In genomic region chr9:67049086-67049824, GRCm38 (mm10) we compare ENCODE assay signal across 8 mouse cellular contexts. TPM values are rescaled to one million over a fixed set of nuclear protein-coding genes. Genes with fewer than 3 reads are reported as not detected.
DNase-seq lines count a peak whose midpoint lies in the region; ATAC-seq and TF ChIP-seq lines count a peak whose summit lies in the region.

Gene Tpm1, minus strand, starts transcription at chr9:67049406.

- ATAC-seq in heart, embryonic 15.5 days (replicated peaks; ENCODE audit: insufficient number of reproducible peaks, insufficient read depth, low FRiP score, low read depth) = peak; percentile 79
- ATAC-seq in liver, embryonic 14.5 days (ENCODE audit: insufficient read depth) = no peak

- no peaks in the 10 kb centered on the region for H3K9me3 ChIP-seq in E14TG2a.4 (ENCODE audit: low read length)
- H3K9me3 ChIP-seq in forebrain, embryonic 10.5 days = no peaks in the 10 kb centered on the region
- H3K9me3 ChIP-seq in heart, embryonic 15.5 days (replicated peaks) = no peaks in the 10 kb centered on the region
- no peaks in the 10 kb centered on the region for H3K9me3 ChIP-seq in liver, embryonic 14.5 days (ENCODE audit: control insufficient read depth, low read length)

- peak; percentile 70 for DNase-seq in brain, adult 2 months (ENCODE audit: low read depth, low spot score)
- DNase-seq in forebrain, embryonic 10.5 days (ENCODE audit: extremely low spot score, low spot score) = peak; percentile 83
- peak; percentile 90 for DNase-seq in kidney, postnatal 10 days
- no peak for DNase-seq in liver, embryonic 14.5 days (ENCODE audit: low read depth in 3 of 3, low spot score in 3 of 3)
- DNase-seq in neural tube, embryonic 10.5 days (ENCODE audit: extremely low spot score, low spot score) = peak; percentile 82
- DNase-seq in thymus, postnatal 36 days = peak; percentile 22 to 25

- H3K27ac ChIP-seq in forebrain, embryonic 10.5 days = peak within 1 kb of the TSS; percentile 89
- peak within 1 kb of the TSS; percentile 99 for H3K27ac ChIP-seq in heart, embryonic 15.5 days
- no peak within 1 kb of the TSS for H3K27ac ChIP-seq in liver, embryonic 14.5 days

- TF ChIP-seq EP300 in liver, embryonic 14.5 days (IDR thresholded peaks at IDR 0.05; ENCODE audit: low read depth) = no peak

- WGBS in forebrain, embryonic 10.5 days = under 1% methylated on average over 50 of the region's 51 CpGs
- WGBS in heart, embryonic 15.5 days = under 1% methylated on average over 51 of the region's 51 CpGs
- 2% methylated on average over 45 of the region's 51 CpGs for WGBS in liver, embryonic 14.5 days (ENCODE audit: insufficient replicate concordance)

- no peaks in the 10 kb centered on the region for H3K36me3 ChIP-seq in E14TG2a.4 (ENCODE audit: insufficient read depth, low read length)
- H3K36me3 ChIP-seq in forebrain, embryonic 10.5 days (replicated peaks) = no peaks in the 10 kb centered on the region
- H3K36me3 ChIP-seq in heart, embryonic 15.5 days = 0 out of 2 replicates have a peak, but pooled peaks cover 4% of the 10 kb centered on the region
- H3K36me3 ChIP-seq in liver, embryonic 14.5 days (replicated peaks; ENCODE audit: control insufficient read depth, insufficient read depth, low read depth) = no peaks in the 10 kb centered on the region

- H3K27me3 ChIP-seq in E14TG2a.4 (ENCODE audit: insufficient read depth, low read length) = peaks cover 54% of the 10 kb centered on the region
- peaks cover 54% of the 10 kb centered on the region for H3K27me3 ChIP-seq in forebrain, embryonic 10.5 days (ENCODE audit: poor library complexity, severe bottlenecking)
- H3K27me3 ChIP-seq in heart, embryonic 15.5 days = no peaks in the 10 kb centered on the region
- H3K27me3 ChIP-seq in liver, embryonic 14.5 days (ENCODE audit: control insufficient read depth, insufficient read depth, low read length) = peaks cover 74% of the 10 kb centered on the region

- TF ChIP-seq CTCF in E14TG2a.4 (conservative IDR thresholded peaks at IDR 0.05; ENCODE audit: low read length) = no peak
- no peak for TF ChIP-seq CTCF in liver, embryonic 14.5 days (IDR thresholded peaks at IDR 0.05; ENCODE audit: low read depth)

- peak within 1 kb of the TSS; percentile 78 for H3K4me3 ChIP-seq in E14TG2a.4 (replicated peaks; ENCODE audit: low read length)
- H3K4me3 ChIP-seq in forebrain, embryonic 10.5 days = peak within 1 kb of the TSS; percentile 76
- peak within 1 kb of the TSS; percentile 61 for H3K4me3 ChIP-seq in heart, embryonic 15.5 days
- peak within 1 kb of the TSS; percentile 48 for H3K4me3 ChIP-seq in liver, embryonic 14.5 days (ENCODE audit: insufficient read depth in 1 of 2, low read depth in 2 of 2, low read length in 2 of 2)

- H3K4me1 ChIP-seq in E14TG2a.4 (replicated peaks; ENCODE audit: low read depth, low read length) = peaks cover 59% of the 10 kb centered on the region
- peaks cover 63% of the 10 kb centered on the region for H3K4me1 ChIP-seq in forebrain, embryonic 10.5 days
- H3K4me1 ChIP-seq in heart, embryonic 15.5 days (replicated peaks) = peaks cover 21% of the 10 kb centered on the region
- H3K4me1 ChIP-seq in liver, embryonic 14.5 days (replicated peaks; ENCODE audit: control insufficient read depth in 2 of 2, insufficient read depth in 2 of 2, low read length in 1 of 2) = peaks cover 0 to 2% of the 10 kb centered on the region in 2 experiments; a peak in 3 of 4 replicates

- H3K4me2 ChIP-seq in heart, embryonic 15.5 days = peak within 1 kb of the TSS; percentile 75
- peak within 1 kb of the TSS; percentile 64 for H3K4me2 ChIP-seq in liver, embryonic 14.5 days (ENCODE audit: low read depth)

- peak within 1 kb of the TSS; percentile 85 for H3K9ac ChIP-seq in heart, embryonic 15.5 days
- H3K9ac ChIP-seq in liver, embryonic 14.5 days (replicated peaks) = no peak within 1 kb of the TSS

RNA-seq across cellular contexts. Expression of gene Tpm1, which starts in this region (rescaled TPM):
- polyA plus RNA-seq in forebrain, embryonic 10.5 days (2016; fragmentation: Nextera tagmentation; extraction: Ambion mirVana) = 334 and 342 TPM in 2 replicates
- 3,993 and 5,392 TPM in 2 replicates for polyA plus RNA-seq in heart, embryonic 15.5 days (2015; fragmentation: Nextera tagmentation; extraction: Ambion mirVana)
- polyA plus RNA-seq in liver, embryonic 14.5 days (2012; rRNA removed) = 49.2 and 87.4 TPM in 2 replicates
- 113 and 116 TPM in 2 replicates for polyA plus RNA-seq in liver, embryonic 14.5 days (2014; fragmentation: Nextera tagmentation; extraction: Ambion mirVana)

Comparison
In these comparisons a context has a peak if more than half of its experiments do, and no peak if none do; other contexts are left out.
1. RNA of gene Tpm1 (polyA plus RNA-seq): 3,993 to 5,392 TPM in heart, embryonic 15.5 days; 334 to 342 TPM in forebrain, embryonic 10.5 days and 49.2 to 116 TPM in liver, embryonic 14.5 days; every median in the first group is over 10 times any median in the second.
2. DNase-seq: peak in brain, adult 2 months (single experiment), forebrain, embryonic 10.5 days (single experiment), kidney, postnatal 10 days (single experiment), neural tube, embryonic 10.5 days (single experiment) and thymus, postnatal 36 days (2 of 2); none in liver, embryonic 14.5 days (0 of 3).
3. Peak in every context shown above with its lines, with median percentiles within 50 percentile points of each other: H3K4me3 ChIP-seq.